Mouse (Mus musculus) liver, adult (tissue): ENCODE results near the gene Ubap1.

Experiments used
- GATA4 ChIP-seq: IDR thresholded peaks from 2 replicates; pipeline ENCODE4 v1.6.1; 2014; ENCODE audit warnings: mild to moderate bottlenecking, low read length; ENCODE audit not compliant: insufficient replicate concordance

Ubap1 gene

GRCm38 (mm10) chr4:41348584-41349198 lies at the start of gene Ubap1:
TSS of gene Ubap1 (plus strand) at chr4:41348996.
- peak; percentile 19; the same call in 1 of the 2 replicates for TF ChIP-seq GATA4

- no peak for TF ChIP-seq GATA4
These were observed 45.1 kb upstream of the Ubap1 start for GRCm38 (mm10) chr4:41303671-41304070.

- TF ChIP-seq GATA4, result no peak
These were observed 44.5 kb upstream of the Ubap1 start for GRCm38 (mm10) chr4:41304302-41304701.

GRCm38 (mm10) chr4:41307406-41307805 lies 41.4 kb upstream of the Ubap1 start:
- TF ChIP-seq GATA4, result no peak

- no peak for TF ChIP-seq GATA4
These were observed 37.9 kb upstream of the Ubap1 start for GRCm38 (mm10) chr4:41310567-41311563.

GRCm38 (mm10) chr4:41313722-41314121 lies 35.1 kb upstream of the Ubap1 start:
- TF ChIP-seq GATA4, result no peak

GRCm38 (mm10) chr4:41314141-41315129 lies 34.4 kb upstream of the Ubap1 start, which contains the start of gene Dcaf12:
TSS of gene Dcaf12 (minus strand) at chr4:41314889.
- no peak for TF ChIP-seq GATA4

GRCm38 (mm10) chr4:41315173-41315572 lies 33.6 kb upstream of the Ubap1 start:
- no peak for TF ChIP-seq GATA4

GRCm38 (mm10) chr4:41318267-41318666 lies 30.5 kb upstream of the Ubap1 start:
- TF ChIP-seq GATA4, result no peak

GRCm38 (mm10) chr4:41320971-41321370 lies 27.8 kb upstream of the Ubap1 start:
- TF ChIP-seq GATA4, result no peak

GRCm38 (mm10) chr4:41326876-41327275 lies 21.9 kb upstream of the Ubap1 start:
- no peak for TF ChIP-seq GATA4

GRCm38 (mm10) chr4:41329481-41329880 lies 19.3 kb upstream of the Ubap1 start:
- TF ChIP-seq GATA4, result no peak

GRCm38 (mm10) chr4:41331085-41331484 lies 17.7 kb upstream of the Ubap1 start:
- no peak for TF ChIP-seq GATA4

GRCm38 (mm10) chr4:41331698-41332421 lies 16.9 kb upstream of the Ubap1 start:
- TF ChIP-seq GATA4, result no peak
